Mouse (Mus musculus): ENCODE data around the gene Soat2. TPM values are rescaled to one million over a fixed set of nuclear protein-coding genes. Genes with fewer than 3 reads are reported as not detected.

Gene Soat2
- polyA plus RNA-seq, 3 experiments from 2014 or later, result 0.94 to 4.9 (median 1.3) TPM

- no peak for ATAC-seq
These were observed 42.0 kb downstream of the Soat2 start for GRCm38 (mm10) chr15:102192271-102192812.

DNA sequence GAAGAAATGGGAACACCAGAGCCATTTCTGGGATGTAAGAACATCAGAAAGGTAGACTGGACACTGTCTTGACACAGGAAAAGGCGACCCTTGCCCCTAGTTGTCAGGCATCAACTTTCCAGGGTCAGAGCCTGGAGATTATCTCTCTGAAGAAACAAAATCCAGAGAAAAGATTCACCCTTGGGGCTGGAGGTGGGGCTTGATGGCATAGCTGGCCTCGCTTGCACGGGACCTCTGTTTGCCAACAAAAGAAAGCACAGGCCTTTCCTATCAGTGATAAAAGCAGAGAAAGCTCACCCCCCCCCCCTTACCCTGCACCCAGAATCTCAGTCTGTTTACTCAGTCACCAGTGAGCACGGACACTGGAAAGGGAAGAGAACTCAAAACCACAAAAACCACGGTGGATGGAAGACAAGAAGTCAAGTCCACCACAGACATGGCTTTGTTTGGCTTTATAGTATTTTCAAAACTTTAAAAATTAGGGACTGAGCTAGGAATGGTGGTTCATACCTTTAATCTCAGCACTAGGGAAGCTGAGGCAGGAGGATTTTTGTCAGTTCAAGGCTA lies 42.6 kb downstream of the Soat2 start:
- no peak for ATAC-seq

DNA sequence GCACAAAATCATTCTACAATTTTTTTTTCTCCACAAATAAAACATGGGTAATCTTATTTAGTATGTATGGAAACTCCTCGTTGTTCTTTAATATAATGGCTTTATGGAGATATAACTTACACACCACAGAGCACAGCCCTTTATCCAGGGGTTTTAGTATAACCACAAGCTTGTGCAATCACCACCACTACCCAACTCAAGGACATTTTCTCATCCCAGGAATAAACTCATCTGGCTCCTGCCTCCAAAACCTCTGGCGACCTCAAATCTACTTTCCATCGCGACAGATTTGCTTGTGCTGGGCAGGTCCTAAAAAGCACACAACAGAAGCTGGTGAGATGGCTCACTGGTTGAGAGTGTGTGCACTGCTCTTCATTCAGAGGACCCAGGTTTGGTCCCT lies 43.3 kb downstream of the Soat2 start:
- no peak for ATAC-seq

DNA sequence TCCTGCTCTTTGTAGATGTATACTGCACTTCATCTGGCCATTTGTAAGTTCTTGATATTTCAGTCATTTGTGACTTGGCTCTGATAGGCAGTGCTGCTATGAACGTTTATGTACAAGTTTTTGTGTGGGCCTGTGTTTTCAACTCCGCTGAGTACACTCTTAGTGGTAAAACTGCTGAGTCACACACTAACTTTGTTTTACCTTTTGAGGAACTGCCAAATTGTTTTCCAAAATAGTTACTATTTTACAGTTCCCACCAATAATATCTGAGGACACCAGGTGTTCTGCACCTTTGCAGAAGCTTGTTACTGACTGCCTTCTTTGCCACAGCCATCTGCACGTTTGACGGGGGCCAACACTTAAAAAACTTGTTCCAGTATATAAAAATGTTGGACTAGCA lies 44.1 kb downstream of the Soat2 start:
- ATAC-seq, result no peak

DNA sequence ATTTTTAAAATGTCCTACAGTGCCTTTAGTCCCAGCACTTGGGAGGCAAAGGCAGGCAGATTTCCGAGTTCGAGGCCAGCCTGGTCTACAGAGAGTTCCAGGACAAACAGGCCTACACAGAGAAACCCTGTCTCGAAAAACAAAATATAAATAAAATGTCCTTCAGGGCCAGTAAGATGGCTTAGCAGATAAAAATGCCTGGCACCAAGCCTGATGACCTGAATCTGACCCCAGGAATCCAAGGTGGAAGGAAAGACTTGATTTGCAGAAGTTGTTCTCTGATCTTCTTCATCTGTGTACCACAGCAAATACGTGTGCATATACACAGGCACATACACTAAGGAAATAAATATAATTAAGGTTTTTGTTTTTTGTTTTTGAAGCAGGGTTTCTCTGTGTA lies 45.0 kb downstream of the Soat2 start:
- ATAC-seq, result no peak

GRCm38 (mm10) chr15:102198841-102199240 lies 48.5 kb downstream of the Soat2 start:
- no peak for ATAC-seq

DNA sequence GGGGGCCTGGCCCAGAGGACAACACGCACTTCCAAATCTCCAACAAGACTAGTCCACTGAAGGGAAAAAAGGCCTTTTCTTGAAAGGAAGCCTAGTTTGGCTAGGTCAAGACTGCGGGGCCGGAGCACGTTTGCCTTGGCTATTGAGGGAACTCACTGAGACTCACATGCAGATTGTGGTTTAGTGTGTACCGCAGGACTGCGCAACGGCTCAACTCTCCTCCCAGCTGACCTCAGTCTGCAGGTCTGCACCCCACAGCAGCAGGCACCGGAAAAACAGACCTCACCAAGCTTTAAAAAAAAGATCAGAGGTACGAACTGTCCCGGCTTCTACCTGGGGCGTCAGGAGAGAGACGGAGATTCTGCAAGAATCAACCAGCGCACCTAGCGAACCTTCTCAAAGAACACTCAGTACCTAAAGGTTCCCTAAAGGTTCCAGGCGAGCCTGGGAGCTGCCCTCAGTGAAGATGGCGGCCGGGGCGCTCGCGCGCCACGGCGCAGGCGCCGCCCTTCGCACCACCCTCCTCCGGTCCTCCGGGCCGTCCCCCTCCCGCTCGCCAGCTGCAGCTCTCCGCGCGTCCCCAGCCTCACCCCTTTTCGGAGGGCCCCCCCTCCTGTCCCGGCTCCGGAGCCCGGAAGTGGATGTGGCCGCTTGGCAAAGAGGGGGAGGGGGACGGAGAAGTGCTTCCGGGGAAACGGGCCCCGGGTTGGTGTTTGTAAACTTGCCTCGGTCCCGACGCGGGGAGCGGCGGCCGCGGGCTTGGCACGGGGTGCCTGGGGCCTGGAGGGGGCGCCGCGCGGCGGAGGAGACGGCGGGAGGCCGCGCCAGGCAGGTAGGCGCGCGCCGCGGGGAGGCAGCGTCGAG lies 52.9 kb downstream of the Soat2 start, which contains the start of gene Zfp740:
Gene Zfp740, plus strand, starts transcription at position 279 of the 864 bp plus-strand sequence.
- ATAC-seq, result peak; percentile 91

- ATAC-seq, result peak; percentile 29
These were observed 53.6 kb downstream of the Soat2 start for GRCm38 (mm10) chr15:102203835-102204381.

DNA sequence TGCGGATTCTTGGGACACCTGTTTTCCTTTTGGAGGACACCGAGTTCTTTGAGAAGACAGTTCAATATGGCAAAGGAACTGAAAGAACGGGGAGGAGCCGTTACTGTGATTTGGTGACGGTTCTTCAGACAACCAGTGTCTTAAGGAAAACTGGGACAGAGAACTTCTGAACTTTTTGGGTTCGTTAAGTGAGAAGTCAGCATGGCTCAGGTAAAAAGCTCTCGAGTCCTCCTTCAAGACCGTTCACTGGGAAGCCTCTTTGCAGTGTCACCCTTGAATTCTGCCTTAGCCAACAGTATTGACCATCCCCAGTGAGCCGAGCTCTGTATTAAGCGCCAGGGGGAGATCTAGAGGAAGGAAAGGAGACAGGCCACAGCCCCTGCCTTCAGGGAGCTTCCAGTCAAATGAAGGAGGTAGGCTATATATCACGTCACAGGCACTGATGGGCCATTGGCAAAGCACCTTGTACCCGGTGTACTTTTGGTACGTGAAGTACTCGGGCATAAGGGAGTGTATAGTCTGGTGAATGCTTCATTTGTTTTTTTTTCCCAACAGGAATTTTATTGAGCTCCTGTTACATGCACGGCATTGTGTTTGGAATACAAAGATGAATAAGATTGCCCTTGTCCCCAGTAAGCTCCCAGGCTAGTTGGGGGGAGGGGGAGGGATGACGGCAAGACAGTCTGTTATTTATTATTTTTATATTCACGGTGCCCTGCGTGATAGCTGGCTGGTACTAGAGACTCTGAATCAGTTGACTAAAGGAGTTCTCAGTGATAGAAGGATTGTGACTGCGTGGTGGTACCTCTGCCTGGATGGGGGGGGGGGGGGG lies 54.6 kb downstream of the Soat2 start, which contains the start of gene Csad:
Gene Csad, minus strand, starts transcription at position 51 of the 832 bp plus-strand sequence.
- no peak for ATAC-seq

DNA sequence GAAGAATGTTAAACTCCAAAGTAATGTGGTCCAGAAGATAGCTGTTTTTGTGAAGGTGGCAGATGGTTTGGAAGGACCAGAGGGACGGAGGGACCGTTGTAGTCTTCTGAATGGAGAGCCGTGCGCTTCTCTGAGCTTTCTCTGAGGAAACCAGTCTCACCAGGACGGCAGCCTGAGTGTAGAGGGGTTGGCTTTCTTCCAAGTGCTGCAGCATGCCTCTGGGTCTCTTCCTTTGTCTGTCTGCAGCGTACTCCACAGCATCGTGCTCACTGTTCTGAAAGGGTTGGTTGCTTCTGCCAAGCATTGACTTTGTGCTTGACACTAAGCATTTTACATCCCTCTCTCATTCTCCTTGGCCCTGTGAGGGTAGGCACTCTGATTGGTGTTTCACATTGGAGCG lies 55.5 kb downstream of the Soat2 start:
- no peak for ATAC-seq

DNA sequence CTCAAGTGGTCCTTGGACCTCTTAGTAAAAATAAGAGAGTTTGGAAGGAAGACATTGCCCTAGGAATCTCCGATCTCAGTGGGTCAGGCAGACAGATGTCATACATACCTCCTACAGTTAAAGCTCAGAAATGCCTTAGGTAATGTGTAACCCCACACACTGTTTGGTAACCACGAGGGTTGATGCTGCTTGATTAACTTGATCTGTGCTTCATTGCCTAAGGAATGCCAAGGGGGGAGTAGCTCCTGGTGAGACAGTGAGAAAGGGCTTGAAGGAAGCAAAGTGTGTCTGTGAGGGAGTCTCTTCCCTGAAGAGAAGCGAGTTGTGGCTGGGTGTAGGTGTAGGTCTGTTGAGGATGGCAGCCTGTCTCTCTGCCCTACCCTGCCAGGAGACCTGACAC lies 57.0 kb downstream of the Soat2 start:
- no peak for ATAC-seq

DNA sequence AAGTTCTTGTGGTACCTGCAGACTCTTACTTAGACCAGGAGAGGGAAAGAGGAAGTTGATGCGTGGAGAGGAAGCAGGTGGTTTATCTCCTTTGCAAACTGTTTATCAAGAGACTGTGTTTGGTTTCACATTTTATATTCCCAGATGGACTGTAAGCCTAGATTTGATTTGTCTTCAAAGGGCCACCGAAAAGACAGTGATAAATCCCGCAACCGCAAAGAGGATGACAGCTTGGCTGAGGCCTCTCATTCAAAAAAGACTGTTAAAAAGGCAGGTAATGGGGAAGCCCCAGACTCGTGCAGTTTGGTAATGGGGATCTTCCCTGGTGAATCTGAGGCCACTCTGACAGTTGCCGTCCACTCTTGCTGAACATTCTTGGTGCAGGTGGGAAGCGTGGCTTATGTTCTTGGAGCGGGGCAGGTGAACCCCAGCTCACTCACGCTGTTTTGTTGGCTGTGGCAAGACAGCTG lies 57.8 kb downstream of the Soat2 start:
- ATAC-seq, result no peak

GRCm38 (mm10) chr15:102209114-102209513 lies 58.8 kb downstream of the Soat2 start:
- no peak for ATAC-seq

DNA sequence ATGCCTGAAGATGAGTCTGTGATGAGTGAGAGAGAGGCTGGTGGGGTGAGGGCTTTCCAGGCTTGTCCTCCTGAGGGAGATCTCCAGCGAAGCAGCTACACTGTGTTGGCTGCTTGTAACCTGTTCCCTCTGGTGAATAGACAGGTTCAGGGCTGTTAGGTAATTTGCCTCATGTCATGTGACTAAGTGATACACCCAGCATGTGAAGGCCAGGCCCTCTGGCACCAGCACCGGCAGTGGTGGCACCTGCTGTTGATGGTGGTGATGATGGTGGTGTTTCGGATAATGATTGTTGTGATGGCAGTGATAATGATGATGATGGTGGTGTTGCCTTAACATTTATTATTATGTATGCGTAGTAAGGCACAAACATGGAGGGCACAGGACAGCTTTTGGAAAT lies 60.5 kb downstream of the Soat2 start:
- no peak for ATAC-seq

DNA sequence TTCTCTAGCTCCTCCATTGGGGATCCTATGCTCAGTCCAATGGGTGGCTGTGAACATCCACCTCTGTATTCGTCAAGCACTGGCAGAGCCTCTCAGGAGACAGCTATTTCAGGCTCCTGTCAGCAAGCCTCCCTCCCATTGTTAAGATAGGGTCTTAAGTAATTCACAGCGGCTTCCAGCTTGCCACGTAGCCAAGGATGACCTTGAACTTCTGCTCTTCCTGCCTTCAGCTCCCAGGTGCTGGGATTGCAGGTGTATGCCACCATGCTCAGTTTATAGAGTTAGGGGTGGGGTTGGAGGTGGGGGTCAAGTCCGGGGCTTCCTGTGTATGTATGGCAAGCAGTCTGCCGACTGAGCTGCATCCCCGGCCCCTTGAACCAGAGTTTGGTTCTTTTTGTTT lies 61.6 kb downstream of the Soat2 start:
- no peak for ATAC-seq

Other genes starting within 250 kb of the Soat2 start
- not detected for gene Krt4, start 225.8 kb upstream of the Soat2 start, polyA plus RNA-seq (2017; shearing (Covaris generic))
- not detected for gene Krt79, start 210.2 kb upstream of the Soat2 start, polyA plus RNA-seq (2017; shearing (Covaris generic))
- not detected for gene Krt78, start 196.2 kb upstream of the Soat2 start, polyA plus RNA-seq (2017; shearing (Covaris generic))
- gene Krt8, start 146.0 kb upstream of the Soat2 start, polyA plus RNA-seq (2017; shearing (Covaris generic)), result under 1 TPM in 1 of 3 experiments, not detected in 2; 0.23 TPM
- gene Krt18, start 122.3 kb upstream of the Soat2 start, polyA plus RNA-seq (2017; shearing (Covaris generic)), result 1 to 10 TPM in 2 of 3 experiments, under 1 TPM in 1; 0.41 to 1.2 (median 1.2) TPM
- gene Eif4b, start 76.8 kb upstream of the Soat2 start, polyA plus RNA-seq (2017; shearing (Covaris generic)), result 100 to 1,000 TPM in 2 of 3 experiments, 10 to 100 TPM in 1; 90.5 to 131 (median 129) TPM
- 1 to 10 TPM; 3.3 to 4.2 (median 3.8) TPM for gene Tns2, start 50.1 kb upstream of the Soat2 start, polyA plus RNA-seq (2017; shearing (Covaris generic))
- gene Spryd3, start 14.3 kb upstream of the Soat2 start, polyA plus RNA-seq (2017; shearing (Covaris generic)), result 10 to 100 TPM; 32.1 to 44.8 (median 33.6) TPM
- gene Igfbp6, start 6.2 kb upstream of the Soat2 start, polyA plus RNA-seq (2017; shearing (Covaris generic)), result under 1 TPM in 1 of 3 experiments, not detected in 2; 0.33 TPM
- gene Zfp740, start 52.7 kb downstream of the Soat2 start, polyA plus RNA-seq (2017; shearing (Covaris generic)), result 10 to 100 TPM; 20.3 to 33.3 (median 25.5) TPM
- 10 to 100 TPM in 2 of 3 experiments, 1 to 10 TPM in 1; 5.0 to 14.6 (median 14.0) TPM for gene Csad, start 54.2 kb downstream of the Soat2 start, polyA plus RNA-seq (2017; shearing (Covaris generic))
- 100 to 1,000 TPM; 364 to 513 (median 397) TPM for gene Itgb7, start 81.4 kb downstream of the Soat2 start, polyA plus RNA-seq (2017; shearing (Covaris generic))
- 10 to 100 TPM; 15.5 to 18.4 (median 18.3) TPM for gene Rarg, start 107.0 kb downstream of the Soat2 start, polyA plus RNA-seq (2017; shearing (Covaris generic))
- gene Gm9918, start 120.0 kb downstream of the Soat2 start, polyA plus RNA-seq (2017; shearing (Covaris generic)), result not detected
- gene Mfsd5, start 128.9 kb downstream of the Soat2 start, polyA plus RNA-seq (2017; shearing (Covaris generic)), result 10 to 100 TPM; 30.8 to 33.1 (median 31.8) TPM
- 10 to 100 TPM in 1 of 3 experiments, 1 to 10 TPM in 2; 1.9 to 17.9 (median 3.2) TPM for gene Espl1, start 145.7 kb downstream of the Soat2 start, polyA plus RNA-seq (2017; shearing (Covaris generic))
- gene Pfdn5, start 175.6 kb downstream of the Soat2 start, polyA plus RNA-seq (2017; shearing (Covaris generic)), result 1,000 to 10,000 TPM in 2 of 3 experiments, 100 to 1,000 TPM in 1; 936 to 1,841 (median 1,443) TPM
- gene Myg1, start 181.2 kb downstream of the Soat2 start, polyA plus RNA-seq (2017; shearing (Covaris generic)), result 100 to 1,000 TPM; 102 to 153 (median 123) TPM
- 10 to 100 TPM; 39.8 to 53.2 (median 43.1) TPM for gene Aaas, start 200.2 kb downstream of the Soat2 start, polyA plus RNA-seq (2017; shearing (Covaris generic))
- not detected for gene Sp7, start 216.7 kb downstream of the Soat2 start, polyA plus RNA-seq (2017; shearing (Covaris generic))